Mouse (Mus musculus) heart, postnatal 0 days (tissue): ENCODE measurements around the gene Vgf. TPM values are rescaled to one million over a fixed set of nuclear protein-coding genes. Genes with fewer than 3 reads are reported as not detected.

Experiments used
- ATAC-seq: fragments of 200-750 bp; cut with Nextera tagmentation; 2 replicates; pipeline ENCODE4 v1.8.0; 2017; ENCODE audit warnings: low read depth, moderate number of reproducible peaks, moderate library complexity; ENCODE audit not compliant: insufficient read depth
- DNase-seq: peaks from one replicate; pipeline ENCODE4 v3.0.0-alpha.2; 2016; ENCODE audit warnings: low spot score
- H3K27ac ChIP-seq: fragments of 300-500 bp; sonication (generic); 2 replicates; pipeline ENCODE4 v1.5.1; 2014; ENCODE audit warnings: low read depth, mild to moderate bottlenecking
- H3K27me3 ChIP-seq: fragments of 300-500 bp; sonication (generic); 2 replicates; pipeline ENCODE4 v1.6.1; 2014; ENCODE audit warnings: low read length, mixed read lengths; ENCODE audit not compliant: control insufficient read depth, insufficient read depth
- H3K36me3 ChIP-seq: fragments of 300-500 bp; sonication (generic); replicated peaks from 2 replicates; pipeline ENCODE4 v1.6.1; 2014; ENCODE audit warnings: low read length, mixed read lengths; ENCODE audit not compliant: control insufficient read depth, insufficient read depth
- H3K4me1 ChIP-seq: fragments of 300-500 bp; sonication (generic); 2 replicates; pipeline ENCODE4 v1.6.1; 2014; ENCODE audit warnings: antibody characterized with exemption; ENCODE audit not compliant: control insufficient read depth, insufficient read depth
- H3K4me2 ChIP-seq: fragments of 300-500 bp; sonication (generic); 2 replicates; pipeline ENCODE4 v1.6.1; 2014; ENCODE audit warnings: low read depth, mild to moderate bottlenecking, low read length, moderate library complexity
- H3K4me3 ChIP-seq: fragments of 300-500 bp; sonication (generic); 2 replicates; pipeline ENCODE4 v1.5.1; 2014; ENCODE audit warnings: low read depth, low read length
- H3K9ac ChIP-seq: fragments of 300-500 bp; sonication (generic); replicated peaks from 2 replicates; pipeline ENCODE4 v1.6.1; 2014; ENCODE audit warnings: low read depth, low read length, mixed read lengths
- H3K9me3 ChIP-seq: fragments of 300-500 bp; sonication (generic); replicated peaks from 2 replicates; pipeline ENCODE4 v1.6.1; 2016; ENCODE audit warnings: low read length; ENCODE audit not compliant: control insufficient read depth
- CTCF ChIP-seq: IDR thresholded peaks from 2 replicates; pipeline ENCODE4 v1.5.1; 2016; ENCODE audit warnings: antibody characterized with exemption, control low read depth, low read depth
- EP300 ChIP-seq: IDR thresholded peaks from 2 replicates; pipeline ENCODE4 v1.6.1; 2016; ENCODE audit warnings: antibody characterized with exemption, low read depth
- WGBS: fragments of 180-500 bp; shearing (Covaris S2); extraction: QIAGEN DNeasy Blood & Tissue Kit; methylation state at CpG from one replicate; pipeline ENCODE4 v1.1.7; 2014; 5-methylcytosine and 5-hydroxymethylcytosine counted together
- polyA plus RNA-seq: library from polyadenylated mRNA; unstranded; fragments of >200 nt; fragmentation: Nextera tagmentation; extraction: Ambion mirVana; gene quantifications from 2 replicates; pipeline ENCODE4 v1.2.1, GENCODE M21; 2015
- total RNA-seq: library from RNA; depleted of rRNA; stranded (reverse); fragments of >200 nt; gene quantifications from 2 replicates; pipeline ENCODE4 v1.2.3, GENCODE M21; 2014; ENCODE audit warnings: low replicate concordance; rRNA removed

Gene Vgf
- total RNA-seq: not detected in 2 replicates
- 0.05 TPM in 1 of 2 replicates, not detected in the other for polyA plus RNA-seq

- H3K36me3 ChIP-seq: no peaks in the 10 kb centered on the region
- peaks cover 8% of the 10 kb centered on the region; the same call in 1 of the 2 replicates for H3K4me1 ChIP-seq
- no peaks in the 10 kb centered on the region for H3K9me3 ChIP-seq
- no peak for TF ChIP-seq EP300
- TF ChIP-seq CTCF: no peak
- no peak within 1 kb of the TSS for H3K4me2 ChIP-seq
- H3K27me3 ChIP-seq: peaks cover 74% of the 10 kb centered on the region
- no peak within 1 kb of the TSS for H3K4me3 ChIP-seq
- H3K9ac ChIP-seq: no peak within 1 kb of the TSS
- 12% methylated on average over 4 of the region's 4 CpGs for WGBS
- H3K27ac ChIP-seq: no peak within 1 kb of the TSS
- ATAC-seq: no peak
- no peak for DNase-seq
Measured at GRCm38 (mm10) chr5:137026092-137026491, at the start of gene Vgf. Gene Vgf (plus strand): TSS chr5:137026392.

- WGBS: 57% methylated on average over 4 of the region's 4 CpGs
- Histone ChIP-seq H3K36me3 (peaks cover 16% of the 10 kb centered on the region), H3K27me3 (no peaks in the 10 kb centered on the region), H3K4me1 (no peaks in the 10 kb centered on the region), H3K4me2 (no peak overlapping the region), H3K9me3 (no peaks in the 10 kb centered on the region), H3K27ac (no peak overlapping the region), H3K4me3 (no peak overlapping the region), H3K9ac (no peak overlapping the region)
- no peak for ATAC-seq
- TF ChIP-seq CTCF (no peak), EP300 (no peak)
- DNase-seq: no peak
Measured at GRCm38 (mm10) chr5:136977769-136978168, 48.4 kb upstream of the Vgf start.

DNA sequence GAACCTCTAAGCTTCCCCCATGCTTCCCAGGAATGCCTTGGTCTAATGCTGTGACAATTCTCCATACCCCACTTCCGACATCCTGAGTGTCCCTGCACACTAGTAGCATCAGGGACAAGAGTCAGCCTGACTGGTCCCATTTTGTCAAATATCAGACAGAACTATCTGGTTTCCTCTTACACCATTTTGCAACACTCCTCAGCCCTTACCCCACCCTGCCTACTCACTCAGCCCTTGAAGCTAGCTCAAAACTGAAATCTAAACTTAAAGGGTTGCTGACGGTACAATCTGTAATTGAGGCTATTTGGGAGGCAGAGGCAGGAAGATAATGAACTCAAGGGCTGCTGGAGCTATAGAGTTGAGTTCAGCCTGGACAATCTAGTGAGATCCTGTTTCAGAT lies 46.4 kb upstream of the Vgf start:
- Histone ChIP-seq H3K27ac (no peak overlapping the region), H3K9ac (no peak overlapping the region), H3K36me3 (peaks cover 24% of the 10 kb centered on the region), H3K9me3 (no peaks in the 10 kb centered on the region), H3K27me3 (no peaks in the 10 kb centered on the region), H3K4me3 (no peak overlapping the region), H3K4me1 (no peaks in the 10 kb centered on the region), H3K4me2 (no peak overlapping the region)
- DNase-seq: no peak
- no peak for TF ChIP-seq EP300
- TF ChIP-seq CTCF: no peak
- ATAC-seq: no peak
- WGBS: 76% methylated on average over 2 of the region's 2 CpGs

DNA sequence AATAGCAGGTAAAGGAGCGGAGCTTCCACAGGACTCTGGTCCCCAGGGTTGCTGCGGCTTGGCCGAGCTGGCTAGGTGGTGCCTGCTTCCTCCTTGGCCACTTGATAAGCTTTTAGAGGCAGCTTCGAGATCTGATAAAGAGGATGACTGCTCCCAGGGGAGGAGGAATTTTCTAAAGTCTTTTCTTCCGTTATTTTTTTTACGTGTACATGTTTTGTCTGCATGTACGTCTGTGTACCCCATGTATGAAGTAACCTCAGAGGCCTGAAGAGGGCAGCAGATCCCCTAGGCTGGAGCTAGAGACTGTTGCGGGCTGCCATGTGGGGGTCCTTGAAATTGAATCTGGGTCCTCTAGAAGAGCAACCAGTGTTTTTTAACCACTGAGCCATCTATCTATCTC lies 45.2 kb upstream of the Vgf start:
- DNase-seq: no peak
- no peaks in the 10 kb centered on the region for H3K27me3 ChIP-seq
- H3K9ac ChIP-seq: no peak overlapping the region
- no peak for ATAC-seq
- H3K27ac ChIP-seq: no peak overlapping the region
- no peak overlapping the region for H3K4me3 ChIP-seq
- H3K9me3 ChIP-seq: no peaks in the 10 kb centered on the region
- no peak overlapping the region for H3K4me2 ChIP-seq
- TF ChIP-seq EP300 (no peak), CTCF (no peak)
- 79% methylated on average over 8 of the region's 8 CpGs for WGBS
- 0 out of 2 replicates have a peak, but pooled peaks cover under 1% of the 10 kb centered on the region for H3K4me1 ChIP-seq
- peaks cover 24% of the 10 kb centered on the region for H3K36me3 ChIP-seq

GRCm38 (mm10) chr5:136982338-136982930 lies 43.8 kb upstream of the Vgf start:
- no peaks in the 10 kb centered on the region for H3K9me3 ChIP-seq
- H3K4me1 ChIP-seq: peaks cover 5% of the 10 kb centered on the region; the same call in 1 of the 2 replicates
- TF ChIP-seq CTCF: peak; percentile 51
- TF ChIP-seq EP300: no peak
- no peaks in the 10 kb centered on the region for H3K27me3 ChIP-seq
- no peak overlapping the region for H3K4me3 ChIP-seq
- DNase-seq (peak; percentile 36), ATAC-seq (no peak)
- H3K4me2 ChIP-seq: no peak overlapping the region
- no peak overlapping the region for H3K27ac ChIP-seq
- no peak overlapping the region for H3K9ac ChIP-seq
- peaks cover 24% of the 10 kb centered on the region for H3K36me3 ChIP-seq
- WGBS: 42% methylated on average over 13 of the region's 16 CpGs

GRCm38 (mm10) chr5:136984828-136985227 lies 41.4 kb upstream of the Vgf start:
- H3K9ac ChIP-seq: no peak overlapping the region

More at GRCm38 (mm10) chr5:136984828-136985227, 41.4 kb upstream of the Vgf start:
- Histone ChIP-seq H3K36me3 (peaks cover 28% of the 10 kb centered on the region), H3K4me3 (no peak overlapping the region), H3K4me2 (no peak overlapping the region), H3K9me3 (no peaks in the 10 kb centered on the region), H3K27me3 (no peaks in the 10 kb centered on the region), H3K27ac (no peak overlapping the region), H3K4me1 (peaks cover 10% of the 10 kb centered on the region; the same call in 1 of the 2 replicates)
- ATAC-seq (no peak), DNase-seq (no peak)
- WGBS: 46% methylated on average over 14 of the region's 14 CpGs
- no peak for TF ChIP-seq CTCF
- no peak for TF ChIP-seq EP300
